Mouse (Mus musculus) G1E (cell line): ENCODE data around the gene Tln2.

Experiments used
- CTCF ChIP-seq: IDR thresholded peaks from 2 replicates; pipeline ENCODE4 v1.5.1; 2012; ENCODE audit warnings: low read depth, low read length, inconsistent platforms, mixed read lengths
- POLR2AphosphoS5 ChIP-seq: IDR thresholded peaks from 2 replicates; pipeline ENCODE4 v1.6.1; 2012; ENCODE audit warnings: low read depth, low read length, inconsistent platforms; ENCODE audit not compliant: insufficient replicate concordance

DNA sequence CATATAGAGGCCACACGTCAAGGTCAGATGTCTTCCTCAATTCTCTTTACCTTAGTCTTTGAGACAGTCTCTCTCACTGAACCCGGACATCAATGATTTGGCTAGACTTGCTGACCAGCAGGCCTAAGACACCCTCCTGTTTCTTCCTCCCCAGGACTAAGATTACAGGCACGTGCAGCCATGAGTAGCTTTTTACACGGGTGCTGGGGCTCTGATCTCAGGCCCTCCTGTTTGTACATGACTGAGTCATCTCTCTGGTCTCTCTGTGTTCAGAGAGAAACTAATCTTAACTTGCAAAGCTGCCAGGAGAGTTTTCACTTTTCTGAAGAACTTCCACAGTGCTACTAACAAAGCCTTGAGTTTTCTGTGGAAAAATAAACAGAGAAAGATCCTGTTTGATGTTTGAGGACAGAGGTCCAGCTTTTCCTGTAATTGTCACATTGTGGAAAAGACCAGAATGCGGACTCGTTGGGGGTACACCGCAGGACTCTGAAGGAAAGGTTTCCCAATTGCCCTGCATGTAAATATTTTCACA lies 289.4 kb downstream of the Tln2 start:
- no peak for TF ChIP-seq CTCF
- TF ChIP-seq POLR2AphosphoS5, result no peak
